Mouse (Mus musculus) brain, embryonic 14.5 days (tissue): ENCODE measurements around the gene Myo6.

Experiments used
- CTCF ChIP-seq: fragments of 200-500 bp; IDR thresholded peaks from 2 replicates; pipeline ENCODE4 v1.5.1; 2012; ENCODE audit warnings: inconsistent platforms, mild to moderate bottlenecking, moderate library complexity, borderline replicate concordance; ENCODE audit not compliant: insufficient read depth, insufficient read length; ENCODE audit errors: extremely low read depth
- POLR2A ChIP-seq: fragments of 200-500 bp; IDR thresholded peaks from 2 replicates; pipeline ENCODE4 v1.6.1; 2012; ENCODE audit warnings: mild to moderate bottlenecking, inconsistent platforms, borderline replicate concordance; ENCODE audit not compliant: poor library complexity, insufficient read depth, insufficient read length, severe bottlenecking; ENCODE audit errors: extremely low read depth

DNA sequence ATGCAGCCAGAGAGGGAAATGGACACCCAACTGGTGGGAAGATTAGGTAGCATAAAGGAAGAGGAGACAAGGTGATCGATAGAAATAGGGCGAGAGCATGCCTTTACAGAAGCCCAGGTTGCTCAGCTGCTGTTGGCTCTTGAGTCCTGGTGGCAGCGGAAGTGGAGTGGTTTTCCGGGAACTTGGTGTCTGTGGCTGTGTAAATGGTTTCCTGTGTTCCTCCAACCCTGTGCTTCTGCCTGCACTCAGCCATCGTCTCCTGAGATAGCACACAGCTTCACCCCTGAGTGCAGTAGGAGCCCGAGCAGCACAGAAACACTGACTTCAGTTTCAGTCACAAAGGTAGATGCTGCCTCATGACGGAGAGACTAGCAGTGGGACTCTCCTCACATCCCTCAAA, 101.7 kb downstream of the Myo6 start:
- TF ChIP-seq POLR2A (no peak), CTCF (no peak)
